Mouse (Mus musculus) myocyte (in vitro differentiated cells): Measurements from ENCODE around the gene Atp8b4. TPM values are rescaled to one million over a fixed set of nuclear protein-coding genes. Genes with fewer than 3 reads are reported as not detected.

ENCODE experiments used
- H3K27me3 ChIP-seq: one replicate; pipeline ENCODE4 v1.6.1; 2011; ENCODE audit not compliant: control insufficient read depth, insufficient read depth, insufficient read length
- H3K36me3 ChIP-seq: one replicate; pipeline ENCODE4 v1.6.1; 2011; ENCODE audit not compliant: control insufficient read depth, insufficient read depth
- H3K4me2 ChIP-seq: one replicate; pipeline ENCODE4 v1.6.1; 2011; ENCODE audit warnings: low read depth, control low read depth
- H3K4me3 ChIP-seq: one replicate; pipeline ENCODE4 v1.5.1; 2011; ENCODE audit warnings: mild to moderate bottlenecking, control low read depth, moderate library complexity
- H3K79me2 ChIP-seq: one replicate; pipeline ENCODE4 v1.6.1; 2011; ENCODE audit not compliant: control insufficient read depth, insufficient read depth
- H3ac ChIP-seq: one replicate; pipeline ENCODE4 v1.6.1; 2011; ENCODE audit not compliant: control insufficient read depth, insufficient read length
- CEBPB ChIP-seq: IDR thresholded peaks from 2 replicates; pipeline ENCODE4 v1.6.1; 2011; ENCODE audit warnings: mild to moderate bottlenecking, moderate library complexity; ENCODE audit not compliant: poor library complexity, insufficient read depth, severe bottlenecking
- E2F4 ChIP-seq: IDR thresholded peaks from one replicate; pipeline ENCODE4 v1.6.1; 2011; ENCODE audit warnings: mild to moderate bottlenecking, control low read depth, moderate library complexity; ENCODE audit not compliant: insufficient read depth
- MAX ChIP-seq: IDR thresholded peaks from one replicate; pipeline ENCODE4 v1.6.1; 2011; ENCODE audit warnings: low read depth, mild to moderate bottlenecking, control low read depth
- MYOD1 ChIP-seq, 3 experiments: IDR thresholded peaks; one replicate each; pipeline ENCODE4 v1.6.1; 2011; ENCODE audit warnings: control low read depth in 2 of 3, low read depth in 2 of 3, mild to moderate bottlenecking in 2 of 3, moderate library complexity in 1 of 3; ENCODE audit not compliant: insufficient read length in 2 of 3, control insufficient read depth in 1 of 3
- MYOG ChIP-seq, 3 experiments: IDR thresholded peaks; one replicate each; pipeline ENCODE4 v1.6.1; 2011; ENCODE audit warnings: control low read depth in 2 of 3, low read depth in 2 of 3, mild to moderate bottlenecking in 2 of 3; ENCODE audit not compliant: insufficient read length in 2 of 3, control insufficient read depth in 1 of 3, insufficient read depth in 1 of 3
- POLR2A ChIP-seq: IDR thresholded peaks from one replicate; pipeline ENCODE4 v1.6.1; 2011; ENCODE audit warnings: low read depth, mild to moderate bottlenecking, control low read depth, moderate library complexity; ENCODE audit not compliant: insufficient read length
- POLR2AphosphoS2 ChIP-seq: IDR thresholded peaks from one replicate; pipeline ENCODE4 v1.6.1; 2011; ENCODE audit warnings: low read depth, control low read depth; ENCODE audit not compliant: insufficient read length
- REST ChIP-seq: IDR thresholded peaks from one replicate; pipeline ENCODE4 v1.6.1; 2011; ENCODE audit warnings: mild to moderate bottlenecking, control low read depth, moderate library complexity; ENCODE audit not compliant: insufficient read depth, insufficient read length
- SRF ChIP-seq: IDR thresholded peaks from one replicate; pipeline ENCODE4 v1.6.1; 2011; ENCODE audit warnings: low read depth; ENCODE audit not compliant: control insufficient read depth, insufficient read length
- TCF12 ChIP-seq: IDR thresholded peaks from one replicate; pipeline ENCODE4 v1.6.1; 2011; ENCODE audit warnings: mild to moderate bottlenecking, control low read depth; ENCODE audit not compliant: poor library complexity, insufficient read depth, severe bottlenecking
- TCF3 ChIP-seq: IDR thresholded peaks from one replicate; pipeline ENCODE4 v1.6.1; 2011; ENCODE audit warnings: low read depth, control low read depth; ENCODE audit not compliant: insufficient read length
- USF1 ChIP-seq: IDR thresholded peaks from one replicate; pipeline ENCODE4 v1.6.1; 2011; ENCODE audit warnings: low read depth, mild to moderate bottlenecking, control low read depth, moderate library complexity
- polyA plus RNA-seq: library from polyadenylated mRNA; unstranded; fragments of >200 nt; fragmentation: generic; extraction: Trizol; gene quantifications from one replicate; pipeline ENCODE4 v1.2.1, GENCODE M21; 2012; ENCODE audit warnings: missing spikeins

The Atp8b4 gene
- polyA plus RNA-seq, 1 experiment, result 0.01 TPM

- H3K4me3 ChIP-seq, result no peak overlapping the region
- no peaks in the 10 kb centered on the region for H3K36me3 ChIP-seq
- H3K79me2 ChIP-seq, result no peaks in the 10 kb centered on the region
- no peak overlapping the region for H3K4me2 ChIP-seq
- H3K27me3 ChIP-seq, result no peaks in the 10 kb centered on the region
- no peak for TF ChIP-seq CEBPB
- TF ChIP-seq TCF12, result no peak
- no peak for TF ChIP-seq E2F4
- no peak for TF ChIP-seq POLR2A
- TF ChIP-seq MYOG (IDR thresholded peaks at IDR 0.05; ENCODE audit: control insufficient read depth in 1 of 3, insufficient read depth in 1 of 3, insufficient read length in 2 of 3, low read depth in 2 of 3), result no peak
- no peak for TF ChIP-seq TCF3
- no peak for TF ChIP-seq MYOD1 (IDR thresholded peaks at IDR 0.05; ENCODE audit: control insufficient read depth in 1 of 3, insufficient read length in 2 of 3, low read depth in 2 of 3)
- no peak for TF ChIP-seq MAX
- TF ChIP-seq REST, result no peak
- no peak for TF ChIP-seq SRF
- TF ChIP-seq USF1, result no peak
- H3ac ChIP-seq, result no peak overlapping the region
Measured at GRCm38 (mm10) chr2:126522056-126522455, 21.6 kb upstream of the Atp8b4 start.

GRCm38 (mm10) chr2:126521471-126521870 is 21.0 kb upstream of the Atp8b4 start:
- no peak for TF ChIP-seq TCF3
- TF ChIP-seq REST, result no peak
- TF ChIP-seq USF1, result no peak
- TF ChIP-seq TCF12, result no peak
- TF ChIP-seq MYOD1 (IDR thresholded peaks at IDR 0.05; ENCODE audit: control insufficient read depth in 1 of 3, insufficient read length in 2 of 3, low read depth in 2 of 3), result no peak
- TF ChIP-seq MAX, result no peak
- TF ChIP-seq SRF, result no peak
- no peak for TF ChIP-seq MYOG (IDR thresholded peaks at IDR 0.05; ENCODE audit: control insufficient read depth in 1 of 3, insufficient read depth in 1 of 3, insufficient read length in 2 of 3, low read depth in 2 of 3)
- no peak for TF ChIP-seq POLR2A
- no peak for TF ChIP-seq CEBPB
- no peak for TF ChIP-seq POLR2AphosphoS2
- no peak for TF ChIP-seq E2F4
- Histone ChIP-seq H3K4me3 (no peak overlapping the region), H3K36me3 (no peaks in the 10 kb centered on the region), H3K4me2 (no peak overlapping the region), H3K27me3 (no peaks in the 10 kb centered on the region), H3K79me2 (no peaks in the 10 kb centered on the region), H3ac (no peak overlapping the region)

GRCm38 (mm10) chr2:126520828-126521227 is 20.4 kb upstream of the Atp8b4 start:
- no peaks in the 10 kb centered on the region for H3K36me3 ChIP-seq
- no peaks in the 10 kb centered on the region for H3K79me2 ChIP-seq
- no peaks in the 10 kb centered on the region for H3K27me3 ChIP-seq
- no peak overlapping the region for H3K4me2 ChIP-seq
- H3K4me3 ChIP-seq, result no peak overlapping the region
- no peak overlapping the region for H3ac ChIP-seq
- no peak for TF ChIP-seq TCF3
- no peak for TF ChIP-seq TCF12
- no peak for TF ChIP-seq POLR2AphosphoS2
- no peak for TF ChIP-seq CEBPB
- no peak for TF ChIP-seq MAX
- no peak for TF ChIP-seq SRF
- TF ChIP-seq USF1, result no peak
- TF ChIP-seq MYOG (IDR thresholded peaks at IDR 0.05; ENCODE audit: control insufficient read depth in 1 of 3, insufficient read depth in 1 of 3, insufficient read length in 2 of 3, low read depth in 2 of 3), result no peak
- TF ChIP-seq POLR2A, result no peak
- no peak for TF ChIP-seq E2F4
- no peak for TF ChIP-seq MYOD1 (IDR thresholded peaks at IDR 0.05; ENCODE audit: control insufficient read depth in 1 of 3, insufficient read length in 2 of 3, low read depth in 2 of 3)

GRCm38 (mm10) chr2:126519872-126520581 is 19.6 kb upstream of the Atp8b4 start:
- no peaks in the 10 kb centered on the region for H3K27me3 ChIP-seq
- no peak overlapping the region for H3ac ChIP-seq
- H3K4me3 ChIP-seq, result no peak overlapping the region
- TF ChIP-seq E2F4 (no peak), USF1 (no peak), POLR2A (no peak), REST (no peak), CEBPB (no peak), MYOG (IDR thresholded peaks at IDR 0.05; ENCODE audit: control insufficient read depth in 1 of 3, insufficient read depth in 1 of 3, insufficient read length in 2 of 3, low read depth in 2 of 3) (no peak), MYOD1 (IDR thresholded peaks at IDR 0.05; ENCODE audit: control insufficient read depth in 1 of 3, insufficient read length in 2 of 3, low read depth in 2 of 3) (no peak), TCF12 (no peak), MAX (no peak), POLR2AphosphoS2 (no peak), TCF3 (no peak)
- H3K36me3 ChIP-seq, result no peaks in the 10 kb centered on the region
- no peak overlapping the region for H3K4me2 ChIP-seq
- H3K79me2 ChIP-seq, result no peaks in the 10 kb centered on the region
